In the genomic region with DNA sequence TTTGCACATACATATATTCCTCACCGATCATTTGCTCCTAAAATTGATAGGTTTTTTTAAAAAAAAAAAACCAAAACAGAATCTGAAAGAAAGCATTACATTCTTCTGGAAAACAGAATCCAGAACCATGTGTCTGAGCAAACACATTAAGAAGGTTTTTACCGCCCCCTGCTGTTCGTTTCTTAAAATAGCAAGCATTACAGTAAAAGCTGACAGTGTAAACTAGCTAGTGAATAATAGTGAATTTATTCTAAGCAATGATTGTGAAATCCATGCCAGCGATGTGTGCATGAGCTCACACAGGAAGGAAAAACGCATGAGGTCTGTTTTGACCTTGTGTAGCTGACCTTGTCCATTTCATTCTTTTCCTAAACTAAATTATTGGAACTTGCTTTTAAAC, we compare ENCODE assay signal across 9 mouse cellular contexts. TPM values are rescaled to one million over a fixed set of nuclear protein-coding genes. Genes with fewer than 3 reads are reported as not detected.
DNase-seq lines count a peak whose midpoint lies in the region; ATAC-seq and TF ChIP-seq lines count a peak whose summit lies in the region.
"Had no signal": no experiment of that assay in that cellular context is flagged by ENCODE, and none has a peak within 500 bp of the region (broad histone marks: within the 10 kb centered on the region; RNA-seq: fewer than 3 reads in every experiment).

No protein-coding gene starts in this region.

- TF ChIP-seq POLR2A in thymus, adult 2 months (IDR thresholded peaks at IDR 0.05; ENCODE audit: control insufficient read depth, extremely low read depth, insufficient read depth, low read length, poor library complexity) = no peak

- WGBS in thymus, adult 2 months = 5% methylated on average over 5 of the region's 5 CpGs
- 3% methylated on average over 5 of the region's 5 CpGs for WGBS in liver, embryonic 14.5 days (ENCODE audit: insufficient replicate concordance)

- TF ChIP-seq EP300 in liver, embryonic 14.5 days (IDR thresholded peaks at IDR 0.05; ENCODE audit: low read depth) = no peak

- H3K4me2 ChIP-seq in liver, embryonic 14.5 days (ENCODE audit: low read depth) = no peak overlapping the region

- H3K9me3 ChIP-seq in liver, embryonic 14.5 days (ENCODE audit: control insufficient read depth, low read length) = no peaks in the 10 kb centered on the region

- H3K36me3 ChIP-seq in thymus, adult 2 months (ENCODE audit: control insufficient read depth, insufficient read depth, low read length) = no peaks in the 10 kb centered on the region
- no peaks in the 10 kb centered on the region for H3K36me3 ChIP-seq in liver, embryonic 14.5 days (replicated peaks; ENCODE audit: control insufficient read depth, insufficient read depth, low read depth)

- DNase-seq in adrenal gland, adult (ENCODE audit: inconsistent age in 2 of 2, low spot score in 1 of 2) = peak; percentile 28 to 86
- DNase-seq in adrenal gland, adult 8-10 months = no peak
- DNase-seq in thymus, adult 2 months = peak; percentile 22
- no peak for DNase-seq in thymus, postnatal 25 days
- DNase-seq in embryo, embryonic 9.5 days (ENCODE audit: extremely low spot score) = peak; percentile 50
- peak; percentile 61 for DNase-seq in induced T-regulatory cell, adult 2 months (ENCODE audit: low read depth)
- DNase-seq in liver, embryonic 14.5 days (ENCODE audit: low read depth in 3 of 3, low spot score in 3 of 3) = peak; percentile 26 to 41 (median 28)
- peak; percentile 89 for DNase-seq in retina, embryonic 14.5 days (ENCODE audit: low spot score)

- no peak overlapping the region for H3K27ac ChIP-seq in thymus, adult 2 months (ENCODE audit: control insufficient read depth, insufficient read depth, low read length)
- no peak overlapping the region for H3K27ac ChIP-seq in liver, embryonic 14.5 days

- H3K4me1 ChIP-seq in thymus, adult 2 months (replicated peaks; ENCODE audit: control insufficient read depth, insufficient read depth, low read length) = no peaks in the 10 kb centered on the region
- no peaks in the 10 kb centered on the region for H3K4me1 ChIP-seq in liver, embryonic 14.5 days (replicated peaks; ENCODE audit: control insufficient read depth in 2 of 2, insufficient read depth in 2 of 2, low read length in 1 of 2)

- no peak overlapping the region for H3K9ac ChIP-seq in liver, embryonic 14.5 days (replicated peaks)

- H3K27me3 ChIP-seq in thymus, adult 2 months (ENCODE audit: control insufficient read depth, insufficient read depth, low read length) = no peaks in the 10 kb centered on the region
- H3K27me3 ChIP-seq in liver, embryonic 14.5 days (ENCODE audit: control insufficient read depth, insufficient read depth, low read length) = no peaks in the 10 kb centered on the region

- TF ChIP-seq CTCF in thymus, adult 2 months (IDR thresholded peaks at IDR 0.05; ENCODE audit: borderline replicate concordance, control insufficient read depth, extremely low read depth, insufficient read depth, low read length, poor library complexity) = no peak
- TF ChIP-seq CTCF in liver, embryonic 14.5 days (IDR thresholded peaks at IDR 0.05; ENCODE audit: low read depth) = peak; percentile 40; the same call in 1 of the 2 replicates

- no peak for ATAC-seq in liver, embryonic 14.5 days (ENCODE audit: insufficient read depth)

- no peak overlapping the region for H3K4me3 ChIP-seq in thymus, adult 2 months (ENCODE audit: control insufficient read depth, insufficient read depth, low read length)
- no peak overlapping the region for H3K4me3 ChIP-seq in liver, embryonic 14.5 days (ENCODE audit: insufficient read depth in 1 of 2, low read depth in 2 of 2, low read length in 2 of 2)
- H3K4me3 ChIP-seq: myocyte had no signal

RNA-seq across cellular contexts. Expression of gene Palld, which starts 27.2 kb away (rescaled TPM):
- total RNA-seq in adrenal gland, adult 8-10 months (2022) = 10 to 100 TPM; 30.3 to 61.7 (median 47.0) TPM
- polyA plus RNA-seq in thymus, adult 2 months (2012; rRNA removed) = 10.6 and 12.1 TPM in 2 replicates
- polyA plus RNA-seq in liver, embryonic 14.5 days (2012; rRNA removed) = 1.3 and 1.8 TPM in 2 replicates
- polyA plus RNA-seq in liver, embryonic 14.5 days (2014; fragmentation: Nextera tagmentation; extraction: Ambion mirVana) = 2.9 and 3.3 TPM in 2 replicates

RNA-seq across cellular contexts. Expression of gene Ddx60, which starts 52.6 kb away (rescaled TPM):
- total RNA-seq in adrenal gland, adult 8-10 months (2022) = 10 to 100 TPM in 1 of 4 experiments, 1 to 10 TPM in 3; 7.2 to 11.0 (median 8.8) TPM
- polyA plus RNA-seq in thymus, adult 2 months (2012; rRNA removed) = 1.8 and 2.3 TPM in 2 replicates
- polyA plus RNA-seq in liver, embryonic 14.5 days (2012; rRNA removed) = 0.11 and 0.17 TPM in 2 replicates
- 0.38 and 0.86 TPM in 2 replicates for polyA plus RNA-seq in liver, embryonic 14.5 days (2014; fragmentation: Nextera tagmentation; extraction: Ambion mirVana)

Comparison
In these comparisons a context has a peak if more than half of its experiments do, and no peak if none do; other contexts are left out.
1. DNase-seq: peak in adrenal gland, adult (2 of 2), thymus, adult 2 months (single experiment), embryo, embryonic 9.5 days (single experiment), induced T-regulatory cell, adult 2 months (single experiment), liver, embryonic 14.5 days (3 of 3) and retina, embryonic 14.5 days (single experiment); none in adrenal gland, adult 8-10 months (single experiment) and thymus, postnatal 25 days (single experiment).